Mouse (Mus musculus): Measurements from ENCODE around the gene Olfr1079.
"Not testable (repeated sequence)": the region's sequence is repeated elsewhere in the genome, so short reads cannot be mapped to it uniquely, and the experiment has no call there.

Gene Olfr1079

DNA sequence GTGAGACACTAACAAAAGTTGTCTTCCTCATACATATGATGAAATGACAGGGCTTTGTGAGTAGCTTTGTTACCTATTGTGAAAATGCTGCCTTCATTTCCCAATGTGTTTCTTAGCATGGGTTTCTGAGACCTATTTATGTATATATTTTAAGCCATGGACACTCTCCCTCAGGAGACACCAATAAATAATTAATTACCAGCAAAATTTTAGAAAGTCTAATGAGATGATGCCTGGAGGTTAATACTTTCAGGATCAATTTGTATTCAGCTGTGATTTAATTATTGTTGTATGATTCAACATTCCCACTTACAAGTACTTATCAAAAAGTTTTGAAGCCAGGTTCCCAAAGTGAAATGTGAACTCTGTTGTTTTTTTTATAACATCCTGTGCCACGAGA is at the start of gene Olfr1079:
Olfr1079 (minus strand) TSS at position 101 of the 400 bp plus-strand sequence.
- DNase-seq = no peak

DNA sequence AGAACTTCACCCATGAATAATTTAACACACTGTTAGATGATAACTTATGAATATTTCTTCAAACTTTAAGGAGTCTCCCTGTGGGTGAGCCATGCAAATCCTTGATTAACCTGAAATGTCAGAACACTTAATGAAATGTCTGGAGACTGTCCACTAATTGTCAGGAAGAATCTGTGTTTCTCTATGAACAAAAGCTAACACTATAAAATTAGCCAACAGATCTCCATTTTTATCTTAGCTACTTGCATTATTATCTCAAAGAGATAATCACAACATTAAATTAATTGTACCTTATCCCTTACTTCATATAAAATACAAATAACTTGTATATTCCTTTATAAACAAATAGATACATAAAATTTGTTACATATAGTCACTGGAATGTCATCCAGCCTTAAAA is 15.9 kb upstream of the Olfr1079 start, which contains the start of gene Olfr1080:
Olfr1080 (minus strand) TSS at position 101 of the 400 bp plus-strand sequence.
- DNase-seq = not testable (repeated sequence)

DNA sequence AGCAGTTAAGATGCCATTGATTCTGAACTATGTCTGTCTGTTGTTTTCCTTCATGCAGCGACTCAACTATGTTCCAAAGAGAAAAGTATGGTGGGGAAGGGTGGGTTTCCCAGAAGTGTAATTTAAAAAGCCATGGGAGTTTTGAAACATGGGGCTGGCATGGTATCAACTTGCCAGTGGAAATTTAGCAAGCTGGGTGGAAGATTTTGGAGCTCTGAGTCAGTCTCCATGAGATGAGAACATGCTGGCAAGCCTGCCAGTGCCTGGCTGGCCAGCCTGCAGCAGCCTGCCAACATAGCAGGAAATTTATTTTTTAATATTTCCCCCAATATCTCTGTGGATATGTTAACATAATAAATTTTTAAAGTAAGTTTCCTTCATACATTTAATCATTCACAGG is 11.3 kb downstream of the Olfr1079 start:
- no peak for DNase-seq

DNA sequence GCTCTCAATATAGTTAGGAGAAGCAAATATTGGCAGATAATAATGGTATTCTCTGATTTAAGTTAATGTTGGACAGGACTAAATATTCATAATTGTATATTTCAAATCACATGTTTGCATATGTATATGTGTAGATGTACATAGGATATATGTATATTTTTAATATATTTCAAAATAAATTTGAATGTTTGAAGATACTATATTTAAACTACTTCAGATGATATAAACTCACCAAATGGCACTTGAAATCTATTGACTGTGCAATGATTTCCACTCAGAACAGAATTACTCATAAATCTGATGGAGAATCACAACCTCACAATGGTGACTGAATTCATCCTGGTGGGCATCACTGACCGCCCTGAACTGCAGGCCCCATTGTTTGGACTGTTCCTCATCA is 34.1 kb downstream of the Olfr1079 start, which contains the start of gene Olfr1076:
Olfr1076 (plus strand) TSS at position 301 of the 400 bp plus-strand sequence.
- no peak for DNase-seq

DNA sequence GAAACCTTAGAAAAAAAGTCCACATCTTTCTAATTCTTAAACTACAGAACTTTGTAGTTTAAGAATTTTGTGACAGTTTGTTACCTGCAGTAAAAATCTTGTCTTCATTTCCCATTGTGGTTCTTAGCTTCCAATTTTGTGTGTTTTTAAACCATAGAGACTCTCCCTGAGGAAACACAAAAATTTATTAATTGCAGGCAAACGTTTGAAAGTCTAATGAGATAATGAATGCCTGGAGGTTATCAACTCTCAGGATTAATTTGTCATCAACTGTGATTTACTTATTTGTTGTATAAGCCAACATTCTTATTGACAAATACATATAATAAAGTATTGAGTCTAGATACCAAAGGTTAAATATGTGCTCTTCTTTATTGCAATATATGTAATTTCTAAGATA is 55.0 kb downstream of the Olfr1079 start, which contains the start of gene Olfr228:
Olfr228 (minus strand) TSS at position 101 of the 400 bp plus-strand sequence.
- no peak for DNase-seq
